Mouse (Mus musculus) erythroblast, embryonic 14.5 days (primary cell): ENCODE data around the gene Rora. TPM values are rescaled to one million over a fixed set of nuclear protein-coding genes. Genes with fewer than 3 reads are reported as not detected.

Experiments
- H3K27me3 ChIP-seq: 2 replicates; pipeline ENCODE4 v1.6.1; 2012; ENCODE audit warnings: inconsistent platforms; ENCODE audit not compliant: control insufficient read depth
- H3K36me3 ChIP-seq: 2 replicates; pipeline ENCODE4 v1.6.1; 2012; ENCODE audit warnings: mild to moderate bottlenecking, inconsistent platforms; ENCODE audit not compliant: control insufficient read depth
- H3K4me1 ChIP-seq: 2 replicates; pipeline ENCODE4 v1.6.1; 2012; ENCODE audit warnings: inconsistent platforms; ENCODE audit not compliant: control insufficient read depth
- H3K4me3 ChIP-seq: replicated peaks from 2 replicates; pipeline ENCODE3; 2012; ENCODE audit warnings: moderate library complexity, mild to moderate bottlenecking, inconsistent platforms
- H3K9me3 ChIP-seq: 2 replicates; pipeline ENCODE4 v1.6.1; 2012; ENCODE audit warnings: low read length, inconsistent platforms, mixed read lengths; ENCODE audit not compliant: control insufficient read depth
- GATA1 ChIP-seq: IDR thresholded peaks from 2 replicates; pipeline ENCODE4 v1.6.1; 2012; ENCODE audit warnings: low read length, inconsistent platforms, mixed read lengths
- TAL1 ChIP-seq: IDR thresholded peaks from 3 replicates; pipeline ENCODE4 v1.6.1; 2012; ENCODE audit warnings: low read length, inconsistent platforms, mixed read lengths
- polyA plus RNA-seq: library from polyadenylated mRNA; stranded (reverse); fragments of >175 nt; gene quantifications from 2 replicates; pipeline ENCODE4 v1.2.3, GENCODE M21; 2012

Rora gene
- polyA plus RNA-seq, 1 experiment: under 0.01 TPM

GRCm38 (mm10) chr9:69259382-69259781 is 605.8 kb downstream of the Rora start:
- Histone ChIP-seq H3K4me1 (no peaks in the 10 kb centered on the region), H3K36me3 (no peaks in the 10 kb centered on the region), H3K9me3 (no peaks in the 10 kb centered on the region), H3K4me3 (no peak overlapping the region), H3K27me3 (no peaks in the 10 kb centered on the region)
- TF ChIP-seq GATA1: no peak
- no peak for TF ChIP-seq TAL1

DNA sequence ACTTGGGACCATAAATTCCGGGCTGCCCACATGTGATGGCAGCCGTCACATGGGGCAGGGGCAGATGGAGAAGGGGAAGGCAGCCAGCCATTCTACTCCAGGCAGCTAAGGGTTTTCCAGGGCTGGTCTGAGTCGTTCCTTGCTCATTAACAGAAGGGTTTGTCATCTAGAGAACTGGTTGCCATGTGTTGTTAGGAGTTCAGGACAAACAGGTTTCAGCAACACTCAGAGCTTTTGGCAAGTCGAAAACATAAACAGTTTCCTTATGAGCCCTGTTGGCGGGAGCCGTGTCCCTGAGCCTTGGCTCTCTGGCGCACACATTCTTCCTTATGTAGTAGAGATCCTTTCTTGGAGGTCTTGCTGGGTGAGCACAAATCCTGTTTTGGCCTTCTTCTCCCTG is 611.6 kb downstream of the Rora start:
- no peaks in the 10 kb centered on the region for H3K27me3 ChIP-seq
- TF ChIP-seq TAL1: no peak
- TF ChIP-seq GATA1: no peak

GRCm38 (mm10) chr9:69270374-69270773 is 616.8 kb downstream of the Rora start:
- no peaks in the 10 kb centered on the region for H3K27me3 ChIP-seq
- TF ChIP-seq TAL1 (no peak), GATA1 (no peak)
- no peaks in the 10 kb centered on the region for H3K36me3 ChIP-seq
- no peaks in the 10 kb centered on the region for H3K4me1 ChIP-seq
- no peaks in the 10 kb centered on the region for H3K9me3 ChIP-seq
- no peak overlapping the region for H3K4me3 ChIP-seq

More for the DNA sequence above, 611.6 kb downstream of the Rora start:
- no peaks in the 10 kb centered on the region for H3K36me3 ChIP-seq
- no peaks in the 10 kb centered on the region for H3K4me1 ChIP-seq
- no peak overlapping the region for H3K4me3 ChIP-seq
- H3K9me3 ChIP-seq: no peaks in the 10 kb centered on the region

GRCm38 (mm10) chr9:69270931-69271330 is 617.3 kb downstream of the Rora start:
- Histone ChIP-seq H3K4me3 (no peak overlapping the region), H3K36me3 (no peaks in the 10 kb centered on the region), H3K4me1 (no peaks in the 10 kb centered on the region), H3K9me3 (no peaks in the 10 kb centered on the region), H3K27me3 (no peaks in the 10 kb centered on the region)
- TF ChIP-seq GATA1: no peak
- no peak for TF ChIP-seq TAL1

- Histone ChIP-seq H3K27me3 (no peaks in the 10 kb centered on the region), H3K9me3 (no peaks in the 10 kb centered on the region), H3K4me1 (no peaks in the 10 kb centered on the region), H3K4me3 (no peak overlapping the region), H3K36me3 (no peaks in the 10 kb centered on the region)
- TF ChIP-seq TAL1 (no peak), GATA1 (no peak)
Measured at GRCm38 (mm10) chr9:69272884-69273283, 619.3 kb downstream of the Rora start.

GRCm38 (mm10) chr9:69274766-69275485 is 621.3 kb downstream of the Rora start:
- Histone ChIP-seq H3K27me3 (no peaks in the 10 kb centered on the region), H3K4me3 (no peak overlapping the region), H3K36me3 (no peaks in the 10 kb centered on the region), H3K4me1 (no peaks in the 10 kb centered on the region), H3K9me3 (no peaks in the 10 kb centered on the region)
- no peak for TF ChIP-seq TAL1
- TF ChIP-seq GATA1: no peak

- H3K9me3 ChIP-seq: no peaks in the 10 kb centered on the region
- H3K27me3 ChIP-seq: no peaks in the 10 kb centered on the region
- TF ChIP-seq TAL1 (no peak), GATA1 (no peak)
- no peaks in the 10 kb centered on the region for H3K4me1 ChIP-seq
- H3K4me3 ChIP-seq: no peak overlapping the region
- H3K36me3 ChIP-seq: no peaks in the 10 kb centered on the region
Measured at GRCm38 (mm10) chr9:69277256-69277655, 623.7 kb downstream of the Rora start.

GRCm38 (mm10) chr9:69285011-69285410 is 631.4 kb downstream of the Rora start:
- no peaks in the 10 kb centered on the region for H3K4me1 ChIP-seq
- peaks cover 16% of the 10 kb centered on the region for H3K27me3 ChIP-seq
- TF ChIP-seq TAL1: no peak
- TF ChIP-seq GATA1: no peak

GRCm38 (mm10) chr9:69288113-69288512 is 634.5 kb downstream of the Rora start:
- H3K4me1 ChIP-seq: no peaks in the 10 kb centered on the region
- H3K36me3 ChIP-seq: no peaks in the 10 kb centered on the region
- no peak for TF ChIP-seq GATA1
- no peak for TF ChIP-seq TAL1
- H3K27me3 ChIP-seq: peaks cover 41% of the 10 kb centered on the region
- no peak overlapping the region for H3K4me3 ChIP-seq
- H3K9me3 ChIP-seq: no peaks in the 10 kb centered on the region

More at GRCm38 (mm10) chr9:69285011-69285410, 631.4 kb downstream of the Rora start:
- Histone ChIP-seq H3K36me3 (no peaks in the 10 kb centered on the region), H3K9me3 (no peaks in the 10 kb centered on the region), H3K4me3 (no peak overlapping the region)
